In genomic region chr1:36526903-36527302, GRCm38 (mm10) we compare ENCODE assay signal across 32 mouse cellular contexts. TPM values are rescaled to one million over a fixed set of nuclear protein-coding genes. Genes with fewer than 3 reads are reported as not detected.
DNase-seq lines count a peak whose midpoint lies in the region; ATAC-seq and TF ChIP-seq lines count a peak whose summit lies in the region.
"Had no signal": no experiment of that assay in that cellular context is flagged by ENCODE, and none has a peak within 500 bp of the region (broad histone marks: within the 10 kb centered on the region; RNA-seq: fewer than 3 reads in every experiment).

No protein-coding gene starts in this region.

- H3K4me3 ChIP-seq in forebrain, embryonic 13.5 days, result no peak overlapping the region
- no peak overlapping the region for H3K4me3 ChIP-seq in forebrain, postnatal 0 days (ENCODE audit: low read depth, low read length)
- H3K4me3 ChIP-seq in gastrocnemius, adult 2 months, result no peak overlapping the region
- no peak overlapping the region for H3K4me3 ChIP-seq in liver, embryonic 16.5 days (ENCODE audit: low read depth, low read length)
- no peak overlapping the region for H3K4me3 ChIP-seq in liver, embryonic 11.5 days (ENCODE audit: low read depth, low read length)
- H3K4me3 ChIP-seq in midbrain, embryonic 12.5 days, result no peak overlapping the region
- H3K4me3 ChIP-seq in midbrain, postnatal 0 days (ENCODE audit: low read depth, low read length), result no peak overlapping the region
- H3K4me3 ChIP-seq: embryonic facial prominence, embryonic 13.5 days; embryonic facial prominence, embryonic 15.5 days; erythroblast, embryonic 14.5 days; forebrain, embryonic 10.5 days had no signal

- intact Hi-C loops in gastrocnemius, adult 2 months (cut with DNase I), result no loop called here

- no peak overlapping the region for H3K9ac ChIP-seq in forebrain, embryonic 13.5 days
- H3K9ac ChIP-seq in forebrain, postnatal 0 days, result no peak overlapping the region
- H3K9ac ChIP-seq in liver, embryonic 16.5 days (ENCODE audit: low read depth, low read length), result no peak overlapping the region
- no peak overlapping the region for H3K9ac ChIP-seq in liver, embryonic 11.5 days (ENCODE audit: low read depth, low read length)
- no peak overlapping the region for H3K9ac ChIP-seq in midbrain, embryonic 12.5 days (replicated peaks)
- H3K9ac ChIP-seq in midbrain, postnatal 0 days (replicated peaks; ENCODE audit: low read length, poor library complexity, severe bottlenecking), result no peak overlapping the region
- H3K9ac ChIP-seq: embryonic facial prominence, embryonic 13.5 days; embryonic facial prominence, embryonic 15.5 days had no signal

- TF ChIP-seq CTCF in forebrain, postnatal 0 days (IDR thresholded peaks at IDR 0.05; ENCODE audit: low read depth), result no peak
- TF ChIP-seq CTCF in gastrocnemius, adult 2 months (IDR thresholded peaks at IDR 0.05), result no peak
- TF ChIP-seq CTCF in midbrain, postnatal 0 days (IDR thresholded peaks at IDR 0.05), result no peak

- no peak overlapping the region for H3K4me2 ChIP-seq in forebrain, embryonic 13.5 days
- H3K4me2 ChIP-seq in forebrain, postnatal 0 days (ENCODE audit: low read depth), result no peak overlapping the region
- H3K4me2 ChIP-seq in liver, embryonic 16.5 days (ENCODE audit: low read depth, low read length), result no peak overlapping the region
- no peak overlapping the region for H3K4me2 ChIP-seq in liver, embryonic 11.5 days
- no peak overlapping the region for H3K4me2 ChIP-seq in midbrain, embryonic 12.5 days (replicated peaks)
- no peak overlapping the region for H3K4me2 ChIP-seq in midbrain, postnatal 0 days (ENCODE audit: low read depth, low read length, poor library complexity, severe bottlenecking)
- H3K4me2 ChIP-seq: embryonic facial prominence, embryonic 13.5 days; embryonic facial prominence, embryonic 15.5 days had no signal

- peak overlapping the region; percentile 19; the same call in 1 of the 2 replicates for H3K27ac ChIP-seq in forebrain, embryonic 13.5 days
- H3K27ac ChIP-seq in forebrain, postnatal 0 days (ENCODE audit: low read depth, low read length), result no peak overlapping the region
- no peak overlapping the region for H3K27ac ChIP-seq in gastrocnemius, adult 2 months
- H3K27ac ChIP-seq in liver, embryonic 16.5 days (ENCODE audit: low read length), result no peak overlapping the region
- no peak overlapping the region for H3K27ac ChIP-seq in liver, embryonic 11.5 days (ENCODE audit: low read depth, low read length)
- H3K27ac ChIP-seq in midbrain, embryonic 12.5 days (replicated peaks), result 0 out of 2 replicates have a peak overlapping the region, but pooled peaks have one; percentile 20
- H3K27ac ChIP-seq in midbrain, postnatal 0 days (ENCODE audit: low read depth, low read length), result no peak overlapping the region
- H3K27ac ChIP-seq: embryonic facial prominence, embryonic 13.5 days; embryonic facial prominence, embryonic 15.5 days; forebrain, embryonic 10.5 days had no signal

- no peak for ATAC-seq in forebrain, embryonic 13.5 days
- ATAC-seq in forebrain, postnatal 0 days, result no peak
- peak; percentile 44 for ATAC-seq in liver, embryonic 16.5 days (ENCODE audit: low read depth)
- no peak for ATAC-seq in liver, embryonic 11.5 days (replicated peaks; ENCODE audit: low FRiP score)
- no peak for ATAC-seq in midbrain, embryonic 12.5 days (ENCODE audit: low FRiP score, low read depth)
- no peak for ATAC-seq in midbrain, postnatal 0 days (ENCODE audit: low FRiP score)
- ATAC-seq: activated CD4-positive, CD25-positive, alpha-beta regulatory T cell, adult 4 months; CD4-positive, CD25-positive, alpha-beta regulatory T cell, adult 4 months; forebrain, embryonic 14.5 days; Patski had no signal

- DNase-seq in forebrain, postnatal 0 days, result no peak
- peak; percentile 34 for DNase-seq in gastrocnemius, adult 2 months
- no peak for DNase-seq in gastrocnemius, postnatal 10 days
- DNase-seq in liver, embryonic 11.5 days (ENCODE audit: low spot score), result no peak
- no peak for DNase-seq in midbrain, postnatal 0 days (ENCODE audit: low spot score)
- DNase-seq: adrenal gland, adult 8-10 months; adrenal gland, postnatal 14 days; adrenal gland, postnatal 36 days; B cell, adult 2 months; cerebellum, adult 11 months; cerebellum, adult 18-20 months; cerebellum, adult 8-10 months; cerebellum, adult 9-11 months; cerebellum, postnatal 14 days; cerebellum, postnatal 36 days; embryo, embryonic 11 days had no signal

- peaks cover 53% of the 10 kb centered on the region for H3K4me1 ChIP-seq in forebrain, embryonic 13.5 days
- no peaks in the 10 kb centered on the region for H3K4me1 ChIP-seq in forebrain, postnatal 0 days (ENCODE audit: insufficient read depth)
- peaks cover 2% of the 10 kb centered on the region for H3K4me1 ChIP-seq in liver, embryonic 16.5 days (ENCODE audit: control insufficient read depth, low read depth, low read length)
- no peaks in the 10 kb centered on the region for H3K4me1 ChIP-seq in liver, embryonic 11.5 days (replicated peaks; ENCODE audit: control insufficient read depth, insufficient read depth, low read length)
- H3K4me1 ChIP-seq in midbrain, embryonic 12.5 days, result peaks cover 11% of the 10 kb centered on the region; the same call in 1 of the 2 replicates
- H3K4me1 ChIP-seq in midbrain, postnatal 0 days (ENCODE audit: insufficient read depth, low read length), result no peaks in the 10 kb centered on the region
- H3K4me1 ChIP-seq: forebrain, embryonic 10.5 days had no signal

- WGBS in forebrain, embryonic 13.5 days, result 91% methylated on average over 10 of the region's 10 CpGs
- 84% methylated on average over 10 of the region's 10 CpGs for WGBS in forebrain, postnatal 0 days
- 80% methylated on average over 10 of the region's 10 CpGs for WGBS in liver, embryonic 16.5 days (ENCODE audit: insufficient replicate concordance)
- 91% methylated on average over 10 of the region's 10 CpGs for WGBS in liver, embryonic 11.5 days
- WGBS in midbrain, embryonic 12.5 days, result 96% methylated on average over 10 of the region's 10 CpGs
- WGBS in midbrain, postnatal 0 days, result 90% methylated on average over 10 of the region's 10 CpGs

- no peaks in the 10 kb centered on the region for H3K9me3 ChIP-seq in forebrain, embryonic 13.5 days (replicated peaks)
- no peaks in the 10 kb centered on the region for H3K9me3 ChIP-seq in forebrain, postnatal 0 days (ENCODE audit: low read length)
- no peaks in the 10 kb centered on the region for H3K9me3 ChIP-seq in liver, embryonic 16.5 days (replicated peaks; ENCODE audit: control insufficient read depth, low read length)
- H3K9me3 ChIP-seq in liver, embryonic 11.5 days (ENCODE audit: control insufficient read depth, low read length), result no peaks in the 10 kb centered on the region
- no peaks in the 10 kb centered on the region for H3K9me3 ChIP-seq in midbrain, embryonic 12.5 days
- H3K9me3 ChIP-seq in midbrain, postnatal 0 days (ENCODE audit: low read length), result no peaks in the 10 kb centered on the region
- H3K9me3 ChIP-seq: embryonic facial prominence, embryonic 13.5 days; embryonic facial prominence, embryonic 15.5 days; forebrain, embryonic 10.5 days; G1E had no signal

- H3K36me3 ChIP-seq in forebrain, embryonic 13.5 days (ENCODE audit: poor library complexity, severe bottlenecking), result peaks cover 60% of the 10 kb centered on the region
- peaks cover 50% of the 10 kb centered on the region for H3K36me3 ChIP-seq in forebrain, postnatal 0 days (ENCODE audit: insufficient read depth)
- peaks cover 10% of the 10 kb centered on the region for H3K36me3 ChIP-seq in liver, embryonic 16.5 days (ENCODE audit: control insufficient read depth, insufficient read depth)
- peaks cover 28% of the 10 kb centered on the region for H3K36me3 ChIP-seq in liver, embryonic 11.5 days (ENCODE audit: control insufficient read depth, insufficient read depth, low read length)
- H3K36me3 ChIP-seq in midbrain, embryonic 12.5 days, result peaks cover 58% of the 10 kb centered on the region
- H3K36me3 ChIP-seq in midbrain, postnatal 0 days (ENCODE audit: insufficient read depth, low read length), result peaks cover 36% of the 10 kb centered on the region

- no peaks in the 10 kb centered on the region for H3K27me3 ChIP-seq in forebrain, embryonic 13.5 days
- no peaks in the 10 kb centered on the region for H3K27me3 ChIP-seq in forebrain, postnatal 0 days (ENCODE audit: insufficient read depth, low read length)
- H3K27me3 ChIP-seq in liver, embryonic 16.5 days (ENCODE audit: control insufficient read depth, insufficient read depth, low read depth, low read length), result no peaks in the 10 kb centered on the region
- H3K27me3 ChIP-seq in liver, embryonic 11.5 days (replicated peaks; ENCODE audit: control insufficient read depth, insufficient read depth, low read length), result no peaks in the 10 kb centered on the region
- H3K27me3 ChIP-seq in midbrain, embryonic 12.5 days, result no peaks in the 10 kb centered on the region
- H3K27me3 ChIP-seq in midbrain, postnatal 0 days (ENCODE audit: insufficient read depth, low read length), result no peaks in the 10 kb centered on the region
- H3K27me3 ChIP-seq: CH12.LX; embryonic facial prominence, embryonic 13.5 days; embryonic facial prominence, embryonic 15.5 days; Patski had no signal

RNA-seq across cellular contexts. Expression of gene Ankrd23, which starts 9.8 kb away (rescaled TPM):
- polyA plus RNA-seq in forebrain, embryonic 13.5 days (2015; fragmentation: Nextera tagmentation; extraction: Ambion mirVana), result 11.3 and 12.3 TPM in 2 replicates
- total RNA-seq in forebrain, postnatal 0 days (2014; rRNA removed), result 6.3 and 9.8 TPM in 2 replicates
- polyA plus RNA-seq in forebrain, postnatal 0 days (2015; fragmentation: Nextera tagmentation; extraction: Ambion mirVana), result 4.5 and 5.3 TPM in 2 replicates
- total RNA-seq in gastrocnemius, adult 2 months (2021), result 1,000 to 10,000 TPM; 1,971 to 4,216 TPM
- 100 to 1,000 TPM; 419 to 469 TPM for total RNA-seq in gastrocnemius, postnatal 10 days (2021)
- 3.2 and 4.3 TPM in 2 replicates for polyA plus RNA-seq in liver, embryonic 16.5 days (2015; fragmentation: Nextera tagmentation; extraction: Ambion mirVana)
- polyA plus RNA-seq in liver, embryonic 11.5 days (2014; fragmentation: Nextera tagmentation; extraction: Ambion mirVana), result 11.0 and 13.4 TPM in 2 replicates
- polyA plus RNA-seq in midbrain, embryonic 12.5 days (2016; fragmentation: Nextera tagmentation; extraction: Ambion mirVana), result 19.8 and 21.1 TPM in 2 replicates
- 9.8 and 11.6 TPM in 2 replicates for total RNA-seq in midbrain, postnatal 0 days (2014; rRNA removed)
- polyA plus RNA-seq in midbrain, postnatal 0 days (2015; fragmentation: Nextera tagmentation; extraction: Ambion mirVana), result 12.8 and 14.8 TPM in 2 replicates

RNA-seq across cellular contexts. Expression of gene Gm42417, which starts 12.3 kb away (rescaled TPM):
- 0.30 and 0.44 TPM in 2 replicates for polyA plus RNA-seq in forebrain, embryonic 13.5 days (2015; fragmentation: Nextera tagmentation; extraction: Ambion mirVana)
- 0.38 TPM in 1 of 2 replicates, not detected in the other for total RNA-seq in forebrain, postnatal 0 days (2014; rRNA removed)
- 0.27 TPM in 1 of 2 replicates, not detected in the other for polyA plus RNA-seq in forebrain, postnatal 0 days (2015; fragmentation: Nextera tagmentation; extraction: Ambion mirVana)
- total RNA-seq in gastrocnemius, adult 2 months (2021), result 1,000 to 10,000 TPM in 1 of 2 experiments, 100 to 1,000 TPM in 1; 819 to 1,877 TPM
- total RNA-seq in gastrocnemius, postnatal 10 days (2021), result 100 to 1,000 TPM; 193 to 229 TPM
- not detected in 2 replicates for polyA plus RNA-seq in liver, embryonic 16.5 days (2015; fragmentation: Nextera tagmentation; extraction: Ambion mirVana)
- polyA plus RNA-seq in liver, embryonic 11.5 days (2014; fragmentation: Nextera tagmentation; extraction: Ambion mirVana), result not detected in 2 replicates
- 0.55 TPM in 1 of 2 replicates, not detected in the other for polyA plus RNA-seq in midbrain, embryonic 12.5 days (2016; fragmentation: Nextera tagmentation; extraction: Ambion mirVana)
- total RNA-seq in midbrain, postnatal 0 days (2014; rRNA removed), result not detected in 2 replicates
- 0.42 and 0.65 TPM in 2 replicates for polyA plus RNA-seq in midbrain, postnatal 0 days (2015; fragmentation: Nextera tagmentation; extraction: Ambion mirVana)
- total RNA-seq: adrenal gland, adult 18-20 months; adrenal gland, adult 8-10 months; common myeloid progenitor, adult 5-6 weeks; G1E had no signal
- polyA plus RNA-seq: embryonic facial prominence, embryonic 11.5 days; embryonic facial prominence, embryonic 13.5 days; erythroblast, embryonic 14.5 days; forebrain, embryonic 10.5 days; forebrain, embryonic 14.5 days had no signal

RNA-seq across cellular contexts. Expression of gene Cnnm3, which starts 15.2 kb away (rescaled TPM):
- polyA plus RNA-seq in forebrain, embryonic 13.5 days (2015; fragmentation: Nextera tagmentation; extraction: Ambion mirVana), result 5.3 and 5.7 TPM in 2 replicates
- 25.6 and 29.1 TPM in 2 replicates for total RNA-seq in forebrain, postnatal 0 days (2014; rRNA removed)
- polyA plus RNA-seq in forebrain, postnatal 0 days (2015; fragmentation: Nextera tagmentation; extraction: Ambion mirVana), result 3.7 and 4.8 TPM in 2 replicates
- total RNA-seq in gastrocnemius, adult 2 months (2021), result 10 to 100 TPM in 1 of 2 experiments, 1 to 10 TPM in 1; 9.7 to 12.0 TPM
- 10 to 100 TPM; 14.5 to 18.2 TPM for total RNA-seq in gastrocnemius, postnatal 10 days (2021)
- 0.91 and 1.1 TPM in 2 replicates for polyA plus RNA-seq in liver, embryonic 16.5 days (2015; fragmentation: Nextera tagmentation; extraction: Ambion mirVana)
- polyA plus RNA-seq in liver, embryonic 11.5 days (2014; fragmentation: Nextera tagmentation; extraction: Ambion mirVana), result 3.3 and 3.8 TPM in 2 replicates
- 3.8 and 4.6 TPM in 2 replicates for polyA plus RNA-seq in midbrain, embryonic 12.5 days (2016; fragmentation: Nextera tagmentation; extraction: Ambion mirVana)
- total RNA-seq in midbrain, postnatal 0 days (2014; rRNA removed), result 32.9 and 40.8 TPM in 2 replicates
- polyA plus RNA-seq in midbrain, postnatal 0 days (2015; fragmentation: Nextera tagmentation; extraction: Ambion mirVana), result 4.3 and 5.2 TPM in 2 replicates

RNA-seq across cellular contexts. Expression of gene Ankrd39, which starts 20.3 kb away (rescaled TPM):
- polyA plus RNA-seq in forebrain, embryonic 13.5 days (2015; fragmentation: Nextera tagmentation; extraction: Ambion mirVana), result 16.9 and 18.0 TPM in 2 replicates
- total RNA-seq in forebrain, postnatal 0 days (2014; rRNA removed), result 19.3 and 25.5 TPM in 2 replicates
- 21.1 and 23.6 TPM in 2 replicates for polyA plus RNA-seq in forebrain, postnatal 0 days (2015; fragmentation: Nextera tagmentation; extraction: Ambion mirVana)
- 1 to 10 TPM; 7.2 to 9.3 TPM for total RNA-seq in gastrocnemius, adult 2 months (2021)
- 10 to 100 TPM; 10.9 to 11.4 TPM for total RNA-seq in gastrocnemius, postnatal 10 days (2021)
- polyA plus RNA-seq in liver, embryonic 16.5 days (2015; fragmentation: Nextera tagmentation; extraction: Ambion mirVana), result 5.4 and 6.7 TPM in 2 replicates
- polyA plus RNA-seq in liver, embryonic 11.5 days (2014; fragmentation: Nextera tagmentation; extraction: Ambion mirVana), result 18.2 and 22.1 TPM in 2 replicates
- polyA plus RNA-seq in midbrain, embryonic 12.5 days (2016; fragmentation: Nextera tagmentation; extraction: Ambion mirVana), result 19.6 and 19.8 TPM in 2 replicates
- 27.9 and 30.4 TPM in 2 replicates for total RNA-seq in midbrain, postnatal 0 days (2014; rRNA removed)
- polyA plus RNA-seq in midbrain, postnatal 0 days (2015; fragmentation: Nextera tagmentation; extraction: Ambion mirVana), result 34.3 and 40.9 TPM in 2 replicates

RNA-seq across cellular contexts. Expression of gene Sema4c, which starts 31.2 kb away (rescaled TPM):
- 27.3 and 30.7 TPM in 2 replicates for polyA plus RNA-seq in forebrain, embryonic 13.5 days (2015; fragmentation: Nextera tagmentation; extraction: Ambion mirVana)
- total RNA-seq in forebrain, postnatal 0 days (2014; rRNA removed), result 32.8 and 39.1 TPM in 2 replicates
- polyA plus RNA-seq in forebrain, postnatal 0 days (2015; fragmentation: Nextera tagmentation; extraction: Ambion mirVana), result 17.3 and 24.1 TPM in 2 replicates
- total RNA-seq in gastrocnemius, adult 2 months (2021), result 10 to 100 TPM in 1 of 2 experiments, 1 to 10 TPM in 1; 6.8 to 10.0 TPM
- total RNA-seq in gastrocnemius, postnatal 10 days (2021), result 10 to 100 TPM; 16.3 to 22.4 TPM
- 1.5 and 2.0 TPM in 2 replicates for polyA plus RNA-seq in liver, embryonic 16.5 days (2015; fragmentation: Nextera tagmentation; extraction: Ambion mirVana)
- polyA plus RNA-seq in liver, embryonic 11.5 days (2014; fragmentation: Nextera tagmentation; extraction: Ambion mirVana), result 0.77 and 0.78 TPM in 2 replicates
- polyA plus RNA-seq in midbrain, embryonic 12.5 days (2016; fragmentation: Nextera tagmentation; extraction: Ambion mirVana), result 35.2 and 37.6 TPM in 2 replicates
- total RNA-seq in midbrain, postnatal 0 days (2014; rRNA removed), result 30.0 and 32.7 TPM in 2 replicates
- 14.7 and 18.0 TPM in 2 replicates for polyA plus RNA-seq in midbrain, postnatal 0 days (2015; fragmentation: Nextera tagmentation; extraction: Ambion mirVana)
- polyA plus RNA-seq: G1E had no signal

Comparison
In these comparisons a context has a peak if more than half of its experiments do, and no peak if none do; other contexts are left out.
1. H3K27ac ChIP-seq: peak in forebrain, embryonic 13.5 days (single experiment) and midbrain, embryonic 12.5 days (single experiment); none in forebrain, postnatal 0 days (single experiment), gastrocnemius, adult 2 months (single experiment), liver, embryonic 16.5 days (single experiment), liver, embryonic 11.5 days (single experiment) and midbrain, postnatal 0 days (single experiment).